Mouse (Mus musculus) CD4-positive naive resting alpha-beta T cell, adult 57 days (primary cell): ENCODE data around the gene Mrap2. TPM values are rescaled to one million over a fixed set of nuclear protein-coding genes. Genes with fewer than 3 reads are reported as not detected.

Source experiments
- total RNA-seq: library from RNA; stranded (reverse); gene quantifications from one replicate; pipeline ENCODE4 v1.2.4, GENCODE M21; 2023

Mrap2 gene
- total RNA-seq, result not detected

GRCm38 (mm10) chr9:87144106-87144505 lies at the start of gene Mrap2:
Gene Mrap2, plus strand, starts transcription at chr9:87144306.

Other genes with a start within 250 kb of the Mrap2 start
- gene Ripply2, start 128.8 kb upstream of the Mrap2 start, total RNA-seq, result not detected
- 42.7 TPM for gene Cyb5r4, start 122.3 kb upstream of the Mrap2 start, total RNA-seq
- gene Cep162, start 111.2 kb downstream of the Mrap2 start, total RNA-seq, result 7.4 TPM